Mouse (Mus musculus): ENCODE data around the gene Il2rb. TPM values are rescaled to one million over a fixed set of nuclear protein-coding genes. Genes with fewer than 3 reads are reported as not detected.

The Il2rb gene
- total and polyA plus RNA-seq, 2 experiments from 2014 or later: 0.19 to 0.38 TPM

DNA sequence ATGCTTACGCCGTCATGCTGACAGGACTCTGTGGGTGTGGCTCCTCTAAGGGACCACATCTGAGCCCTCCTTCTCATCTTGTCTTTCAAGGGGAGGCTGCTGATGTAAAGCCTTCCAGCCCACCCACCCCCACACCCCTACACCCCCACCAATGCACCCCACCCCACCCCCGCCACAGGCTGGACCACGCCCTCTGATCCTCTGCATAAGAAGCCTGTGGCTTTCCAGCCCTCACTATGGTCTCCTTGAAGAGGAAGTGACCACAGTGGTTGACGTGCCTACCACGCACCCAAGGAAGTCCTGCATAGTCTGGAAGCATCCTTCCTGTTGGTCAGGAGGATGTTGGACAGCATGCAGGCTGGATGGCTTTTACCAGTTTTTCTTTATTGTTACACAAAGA lies 20.7 kb upstream of the Il2rb start:
- no peaks in the 10 kb centered on the region for H3K4me1 ChIP-seq (ENCODE audit: insufficient read depth, low read length)
- WGBS: 88% methylated on average over 6 of the region's 6 CpGs
- no peak for ATAC-seq (ENCODE audit: low FRiP score)
- DNase-seq (ENCODE audit: low spot score): no peak
- no peaks in the 10 kb centered on the region for H3K27me3 ChIP-seq (ENCODE audit: insufficient read depth, low read length)
- H3K27ac ChIP-seq (ENCODE audit: low read depth, low read length): no peak overlapping the region
- no peak overlapping the region for H3K4me2 ChIP-seq (ENCODE audit: low read depth, low read length, poor library complexity, severe bottlenecking)
- H3K4me3 ChIP-seq (ENCODE audit: low read depth, low read length): no peak overlapping the region
- no peak for TF ChIP-seq CTCF (IDR thresholded peaks at IDR 0.05)
- H3K9me3 ChIP-seq (ENCODE audit: low read length): no peaks in the 10 kb centered on the region
- H3K9ac ChIP-seq (replicated peaks; ENCODE audit: low read length, poor library complexity, severe bottlenecking): no peak overlapping the region
- no peaks in the 10 kb centered on the region for H3K36me3 ChIP-seq (ENCODE audit: insufficient read depth, low read length)

DNA sequence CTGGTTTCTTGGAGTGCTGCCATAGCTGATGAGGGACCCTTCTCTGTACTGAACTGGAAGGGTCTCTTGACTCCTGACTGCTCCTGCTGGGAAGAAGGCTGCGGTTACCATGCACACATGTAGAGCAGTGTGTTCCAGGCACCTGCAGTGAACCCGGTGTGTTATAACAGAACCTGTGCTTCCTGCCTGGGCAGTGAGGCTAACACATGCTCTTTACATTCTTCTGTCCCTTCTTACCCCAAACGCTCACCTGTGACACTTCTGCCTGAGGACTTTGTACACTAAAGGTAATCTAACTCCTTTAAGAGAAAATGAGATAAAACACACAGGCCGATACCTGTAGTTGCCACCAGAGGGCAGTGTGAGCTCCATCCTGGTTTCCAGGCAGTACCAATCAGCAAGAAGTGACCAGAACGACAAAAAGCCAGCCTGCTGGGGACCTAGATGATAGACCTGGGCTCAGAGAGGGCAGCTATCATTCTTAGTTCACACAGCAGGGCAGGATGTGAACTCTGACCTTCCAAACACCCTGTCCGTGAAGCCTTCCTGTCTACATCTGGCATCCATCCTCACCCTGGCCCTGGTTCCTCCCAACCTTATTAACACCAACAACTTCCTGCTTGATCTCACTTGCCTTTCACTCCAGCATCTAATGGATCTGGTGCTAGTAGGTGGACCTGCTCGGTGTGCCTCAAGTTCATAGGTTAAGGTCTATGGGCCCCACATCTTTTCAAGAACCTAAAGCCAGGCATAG lies 19.5 kb upstream of the Il2rb start:
- Histone ChIP-seq H3K36me3 (ENCODE audit: insufficient read depth, low read length) (no peaks in the 10 kb centered on the region), H3K4me2 (ENCODE audit: low read depth, low read length, poor library complexity, severe bottlenecking) (no peak overlapping the region), H3K4me1 (ENCODE audit: insufficient read depth, low read length) (0 out of 2 replicates have a peak, but pooled peaks cover 2% of the 10 kb centered on the region), H3K27me3 (ENCODE audit: insufficient read depth, low read length) (no peaks in the 10 kb centered on the region), H3K27ac (ENCODE audit: low read depth, low read length) (no peak overlapping the region), H3K9ac (replicated peaks; ENCODE audit: low read length, poor library complexity, severe bottlenecking) (no peak overlapping the region), H3K9me3 (ENCODE audit: low read length) (no peaks in the 10 kb centered on the region), H3K4me3 (ENCODE audit: low read depth, low read length) (no peak overlapping the region)
- WGBS: 33% methylated on average over 7 of the region's 7 CpGs
- TF ChIP-seq CTCF (IDR thresholded peaks at IDR 0.05): peak; percentile 98
- DNase-seq (ENCODE audit: low spot score) (peak; percentile 87), ATAC-seq (ENCODE audit: low FRiP score) (no peak)

GRCm38 (mm10) chr15:78513019-78513418 lies 17.9 kb upstream of the Il2rb start:
- no peak overlapping the region for H3K9ac ChIP-seq (replicated peaks; ENCODE audit: low read length, poor library complexity, severe bottlenecking)
- WGBS: 90% methylated on average over 14 of the region's 14 CpGs
- H3K4me1 ChIP-seq (ENCODE audit: insufficient read depth, low read length): 0 out of 2 replicates have a peak, but pooled peaks cover 2% of the 10 kb centered on the region
- TF ChIP-seq CTCF (IDR thresholded peaks at IDR 0.05): no peak
- H3K27me3 ChIP-seq (ENCODE audit: insufficient read depth, low read length): no peaks in the 10 kb centered on the region
- no peak for DNase-seq (ENCODE audit: low spot score)
- ATAC-seq (ENCODE audit: low FRiP score): no peak
- H3K9me3 ChIP-seq (ENCODE audit: low read length): no peaks in the 10 kb centered on the region
- H3K36me3 ChIP-seq (ENCODE audit: insufficient read depth, low read length): no peaks in the 10 kb centered on the region
- no peak overlapping the region for H3K4me3 ChIP-seq (ENCODE audit: low read depth, low read length)
- H3K27ac ChIP-seq (ENCODE audit: low read depth, low read length): no peak overlapping the region
- no peak overlapping the region for H3K4me2 ChIP-seq (ENCODE audit: low read depth, low read length, poor library complexity, severe bottlenecking)

DNA sequence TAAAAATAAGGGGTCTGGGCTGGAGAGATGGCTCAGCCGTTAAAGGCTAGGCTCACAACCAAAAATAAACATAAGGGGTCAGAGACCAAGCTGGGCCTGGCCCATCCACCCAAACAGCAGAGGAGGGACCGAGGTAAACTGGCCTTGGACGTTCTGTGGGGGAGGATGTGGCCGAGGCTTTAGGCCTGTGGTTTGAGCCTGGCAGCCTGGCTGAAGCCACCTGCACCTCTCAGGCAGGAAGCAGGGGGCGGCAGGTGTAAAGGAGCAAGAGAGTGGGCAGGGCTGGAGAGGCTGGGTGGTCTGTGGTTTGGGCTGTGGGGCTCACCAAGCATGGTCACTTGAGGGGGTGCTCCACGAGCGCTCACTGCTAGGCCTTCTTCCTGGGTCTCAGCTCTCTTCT lies 16.9 kb upstream of the Il2rb start:
- no peak overlapping the region for H3K4me3 ChIP-seq (ENCODE audit: low read depth, low read length)
- 0 out of 2 replicates have a peak, but pooled peaks cover 2% of the 10 kb centered on the region for H3K4me1 ChIP-seq (ENCODE audit: insufficient read depth, low read length)
- ATAC-seq (ENCODE audit: low FRiP score) (no peak), DNase-seq (ENCODE audit: low spot score) (no peak)
- no peak for TF ChIP-seq CTCF (IDR thresholded peaks at IDR 0.05)
- no peak overlapping the region for H3K27ac ChIP-seq (ENCODE audit: low read depth, low read length)
- no peaks in the 10 kb centered on the region for H3K9me3 ChIP-seq (ENCODE audit: low read length)
- no peak overlapping the region for H3K9ac ChIP-seq (replicated peaks; ENCODE audit: low read length, poor library complexity, severe bottlenecking)
- no peaks in the 10 kb centered on the region for H3K36me3 ChIP-seq (ENCODE audit: insufficient read depth, low read length)
- H3K4me2 ChIP-seq (ENCODE audit: low read depth, low read length, poor library complexity, severe bottlenecking): no peak overlapping the region
- no peaks in the 10 kb centered on the region for H3K27me3 ChIP-seq (ENCODE audit: insufficient read depth, low read length)
- WGBS: 85% methylated on average over 7 of the region's 7 CpGs

- Histone ChIP-seq H3K4me1 (ENCODE audit: insufficient read depth, low read length) (0 out of 2 replicates have a peak, but pooled peaks cover 2% of the 10 kb centered on the region), H3K27me3 (ENCODE audit: insufficient read depth, low read length) (no peaks in the 10 kb centered on the region), H3K4me3 (ENCODE audit: low read depth, low read length) (no peak overlapping the region), H3K4me2 (ENCODE audit: low read depth, low read length, poor library complexity, severe bottlenecking) (no peak overlapping the region), H3K36me3 (ENCODE audit: insufficient read depth, low read length) (no peaks in the 10 kb centered on the region), H3K9me3 (ENCODE audit: low read length) (no peaks in the 10 kb centered on the region), H3K9ac (replicated peaks; ENCODE audit: low read length, poor library complexity, severe bottlenecking) (no peak overlapping the region), H3K27ac (ENCODE audit: low read depth, low read length) (no peak overlapping the region)
- no peak for TF ChIP-seq CTCF (IDR thresholded peaks at IDR 0.05)
- DNase-seq (ENCODE audit: low spot score) (no peak), ATAC-seq (ENCODE audit: low FRiP score) (no peak)
- 93% methylated on average over 6 of the region's 6 CpGs for WGBS
These were observed 15.7 kb upstream of the Il2rb start for GRCm38 (mm10) chr15:78510736-78511135.

- peak; percentile 21 for DNase-seq (ENCODE audit: low spot score)
- 0 out of 2 replicates have a peak, but pooled peaks cover 2% of the 10 kb centered on the region for H3K4me1 ChIP-seq (ENCODE audit: insufficient read depth, low read length)
- 66% methylated on average over 8 of the region's 8 CpGs for WGBS
- no peak overlapping the region for H3K27ac ChIP-seq (ENCODE audit: low read depth, low read length)
- no peak for ATAC-seq (ENCODE audit: low FRiP score)
- H3K36me3 ChIP-seq (ENCODE audit: insufficient read depth, low read length): no peaks in the 10 kb centered on the region
- H3K9me3 ChIP-seq (ENCODE audit: low read length): no peaks in the 10 kb centered on the region
- H3K27me3 ChIP-seq (ENCODE audit: insufficient read depth, low read length): no peaks in the 10 kb centered on the region
- no peak overlapping the region for H3K4me2 ChIP-seq (ENCODE audit: low read depth, low read length, poor library complexity, severe bottlenecking)
- H3K9ac ChIP-seq (replicated peaks; ENCODE audit: low read length, poor library complexity, severe bottlenecking): no peak overlapping the region
- TF ChIP-seq CTCF (IDR thresholded peaks at IDR 0.05): no peak
- H3K4me3 ChIP-seq (ENCODE audit: low read depth, low read length): no peak overlapping the region
These were observed 15.1 kb upstream of the Il2rb start for GRCm38 (mm10) chr15:78510121-78510576.
